In genomic region chr8:109465761-109466160, GRCm38 (mm10) we compare ENCODE assay signal across 17 mouse cellular contexts. TPM values are rescaled to one million over a fixed set of nuclear protein-coding genes. Genes with fewer than 3 reads are reported as not detected.
DNase-seq lines count a peak whose midpoint lies in the region; ATAC-seq and TF ChIP-seq lines count a peak whose summit lies in the region.
"Had no signal": no experiment of that assay in that cellular context is flagged by ENCODE, and none has a peak within 500 bp of the region (broad histone marks: within the 10 kb centered on the region; RNA-seq: fewer than 3 reads in every experiment).

No protein-coding gene starts in this region.

- TF ChIP-seq CTCF in hindbrain, postnatal 0 days (IDR thresholded peaks at IDR 0.05; ENCODE audit: low read depth), result no peak

- H3K36me3 ChIP-seq in heart, embryonic 10.5 days, result no peaks in the 10 kb centered on the region
- no peaks in the 10 kb centered on the region for H3K36me3 ChIP-seq in forebrain, embryonic 14.5 days (ENCODE audit: control insufficient read depth, insufficient read depth, low read length)
- no peaks in the 10 kb centered on the region for H3K36me3 ChIP-seq in hindbrain, postnatal 0 days (ENCODE audit: insufficient read depth, low read length)
- no peaks in the 10 kb centered on the region for H3K36me3 ChIP-seq in midbrain, embryonic 16.5 days (ENCODE audit: control insufficient read depth, insufficient read depth, low read length)
- no peaks in the 10 kb centered on the region for H3K36me3 ChIP-seq in kidney, embryonic 14.5 days (ENCODE audit: control insufficient read depth, insufficient read depth, low read length)
- H3K36me3 ChIP-seq: heart, embryonic 13.5 days; lung, embryonic 15.5 days had no signal

- intact Hi-C loops in heart, postnatal 25 days (cut with DNase I), result no loop called here

- peaks cover 25% of the 10 kb centered on the region for H3K4me1 ChIP-seq in heart, embryonic 10.5 days
- peaks cover 50% of the 10 kb centered on the region for H3K4me1 ChIP-seq in forebrain, embryonic 14.5 days (ENCODE audit: control insufficient read depth, insufficient read depth, low read length)
- H3K4me1 ChIP-seq in hindbrain, postnatal 0 days (ENCODE audit: insufficient read depth, low read length), result peaks cover 22% of the 10 kb centered on the region; the same call in 1 of the 2 replicates
- H3K4me1 ChIP-seq in midbrain, embryonic 16.5 days (ENCODE audit: control insufficient read depth, insufficient read depth, low read length), result peaks cover 56% of the 10 kb centered on the region
- H3K4me1 ChIP-seq in kidney, embryonic 14.5 days (ENCODE audit: control insufficient read depth, insufficient read depth, low read length), result no peaks in the 10 kb centered on the region

- no peak overlapping the region for H3K4me3 ChIP-seq in heart, embryonic 10.5 days
- H3K4me3 ChIP-seq in forebrain, embryonic 14.5 days (ENCODE audit: low read depth, low read length), result no peak overlapping the region
- H3K4me3 ChIP-seq in hindbrain, postnatal 0 days (ENCODE audit: low read length), result no peak overlapping the region
- H3K4me3 ChIP-seq in midbrain, embryonic 16.5 days (ENCODE audit: low read depth, low read length), result no peak overlapping the region
- H3K4me3 ChIP-seq in kidney, embryonic 14.5 days (ENCODE audit: low read length), result no peak overlapping the region
- H3K4me3 ChIP-seq: heart, embryonic 13.5 days; lung, embryonic 15.5 days had no signal

- no peak overlapping the region for H3K4me2 ChIP-seq in forebrain, embryonic 14.5 days (ENCODE audit: low read length)
- H3K4me2 ChIP-seq in hindbrain, postnatal 0 days (ENCODE audit: low read depth, low read length), result no peak overlapping the region
- no peak overlapping the region for H3K4me2 ChIP-seq in midbrain, embryonic 16.5 days (ENCODE audit: low read length)
- no peak overlapping the region for H3K4me2 ChIP-seq in kidney, embryonic 14.5 days (replicated peaks; ENCODE audit: low read depth, low read length)
- H3K4me2 ChIP-seq: heart, embryonic 13.5 days; lung, embryonic 15.5 days had no signal

- no peak for ATAC-seq in forebrain, embryonic 14.5 days
- ATAC-seq in hindbrain, postnatal 0 days, result no peak
- no peak for ATAC-seq in midbrain, embryonic 16.5 days
- no peak for ATAC-seq in kidney, embryonic 14.5 days (ENCODE audit: low FRiP score, low TSS enrichment)
- ATAC-seq: activated CD4-positive, CD25-positive, alpha-beta regulatory T cell, adult 4 months had no signal

- H3K9ac ChIP-seq in forebrain, embryonic 14.5 days (ENCODE audit: low read length), result no peak overlapping the region
- H3K9ac ChIP-seq in hindbrain, postnatal 0 days (replicated peaks; ENCODE audit: low read length), result no peak overlapping the region
- H3K9ac ChIP-seq in midbrain, embryonic 16.5 days (ENCODE audit: low read depth, low read length), result peak overlapping the region; percentile 6; the same call in 1 of the 2 replicates
- H3K9ac ChIP-seq in kidney, embryonic 14.5 days (ENCODE audit: low read depth, low read length), result no peak overlapping the region
- H3K9ac ChIP-seq: heart, embryonic 13.5 days; lung, embryonic 15.5 days had no signal

- no peaks in the 10 kb centered on the region for H3K9me3 ChIP-seq in heart, embryonic 10.5 days
- no peaks in the 10 kb centered on the region for H3K9me3 ChIP-seq in forebrain, embryonic 14.5 days (replicated peaks; ENCODE audit: control insufficient read depth, low read length)
- no peaks in the 10 kb centered on the region for H3K9me3 ChIP-seq in hindbrain, postnatal 0 days (ENCODE audit: low read length)
- no peaks in the 10 kb centered on the region for H3K9me3 ChIP-seq in midbrain, embryonic 16.5 days (replicated peaks; ENCODE audit: control insufficient read depth, low read length, poor library complexity, severe bottlenecking)
- no peaks in the 10 kb centered on the region for H3K9me3 ChIP-seq in kidney, embryonic 14.5 days (ENCODE audit: control insufficient read depth, low read length)
- H3K9me3 ChIP-seq: heart, embryonic 13.5 days; lung, embryonic 15.5 days had no signal

- 71% methylated on average over 3 of the region's 3 CpGs for WGBS in heart, embryonic 10.5 days
- 40% methylated on average over 3 of the region's 3 CpGs for whole genome bisulfite sequencing in forebrain, embryonic 14.5 days
- WGBS in hindbrain, postnatal 0 days, result 54% methylated on average over 3 of the region's 3 CpGs
- 41% methylated on average over 3 of the region's 3 CpGs for WGBS in midbrain, embryonic 16.5 days
- 79% methylated on average over 3 of the region's 3 CpGs for WGBS in kidney, embryonic 14.5 days

- H3K27ac ChIP-seq in heart, embryonic 10.5 days, result 0 out of 2 replicates have a peak overlapping the region, but pooled peaks have one; percentile 29
- H3K27ac ChIP-seq in forebrain, embryonic 14.5 days (ENCODE audit: low read depth, low read length), result peak overlapping the region; percentile 94
- H3K27ac ChIP-seq in hindbrain, postnatal 0 days, result 0 out of 2 replicates have a peak overlapping the region, but pooled peaks have one; percentile 11
- H3K27ac ChIP-seq in midbrain, embryonic 16.5 days (ENCODE audit: low read length), result peak overlapping the region; percentile 92
- no peak overlapping the region for H3K27ac ChIP-seq in kidney, embryonic 14.5 days (ENCODE audit: low read depth, low read length)
- H3K27ac ChIP-seq: heart, embryonic 13.5 days; lung, embryonic 15.5 days had no signal

- H3K27me3 ChIP-seq in heart, embryonic 10.5 days (ENCODE audit: insufficient read depth, poor library complexity, severe bottlenecking), result peaks cover 12% of the 10 kb centered on the region; the same call in 1 of the 2 replicates
- no peaks in the 10 kb centered on the region for H3K27me3 ChIP-seq in forebrain, embryonic 14.5 days (replicated peaks; ENCODE audit: control insufficient read depth, insufficient read depth, low read length)
- H3K27me3 ChIP-seq in hindbrain, postnatal 0 days (ENCODE audit: insufficient read depth, low read length), result no peaks in the 10 kb centered on the region
- H3K27me3 ChIP-seq in midbrain, embryonic 16.5 days (ENCODE audit: control insufficient read depth, insufficient read depth, low read depth, low read length), result no peaks in the 10 kb centered on the region
- no peaks in the 10 kb centered on the region for H3K27me3 ChIP-seq in kidney, embryonic 14.5 days (ENCODE audit: control insufficient read depth, insufficient read depth, low read length)
- H3K27me3 ChIP-seq: lung, embryonic 15.5 days had no signal

- DNase-seq in heart, embryonic 10.5 days (ENCODE audit: low spot score), result no peak
- DNase-seq in heart, postnatal 25 days (ENCODE audit: low spot score), result no peak
- no peak for DNase-seq in forebrain, embryonic 14.5 days (ENCODE audit: low spot score)
- no peak for DNase-seq in hindbrain, postnatal 0 days (ENCODE audit: low spot score)
- no peak for DNase-seq in lung, postnatal 14 days
- no peak for DNase-seq in adrenal gland, adult 8-10 months
- DNase-seq: cerebellum, postnatal 36 days; gastrocnemius, postnatal 25 days; right cerebral cortex, postnatal 4 days; thymus, adult 18-20 months had no signal

RNA-seq across cellular contexts. Expression of gene Pmfbp1, which starts 28.1 kb away (rescaled TPM):
- 0.08 and 0.15 TPM in 2 replicates for polyA plus RNA-seq in heart, embryonic 10.5 days (2016; fragmentation: Nextera tagmentation; extraction: Ambion mirVana)
- not detected for total RNA-seq in heart, postnatal 25 days (2021)
- polyA plus RNA-seq in forebrain, embryonic 14.5 days (2014; fragmentation: Nextera tagmentation; extraction: Ambion mirVana), result 0.58 and 0.61 TPM in 2 replicates
- total RNA-seq in hindbrain, postnatal 0 days (2014; rRNA removed), result 2.0 and 2.9 TPM in 2 replicates
- polyA plus RNA-seq in hindbrain, postnatal 0 days (2015; fragmentation: Nextera tagmentation; extraction: Ambion mirVana), result 1.2 and 1.3 TPM in 2 replicates
- 1.7 and 2.1 TPM in 2 replicates for polyA plus RNA-seq in midbrain, embryonic 16.5 days (2015; fragmentation: Nextera tagmentation; extraction: Ambion mirVana)
- 0.12 TPM in 1 of 2 replicates, not detected in the other for polyA plus RNA-seq in kidney, embryonic 14.5 days (2014; fragmentation: Nextera tagmentation; extraction: Ambion mirVana)
- not detected for total RNA-seq in adrenal gland, adult 8-10 months (2022)
- total RNA-seq: gastrocnemius, postnatal 25 days; liver, adult 2 months; megakaryocyte progenitor cell, adult 5-6 weeks had no signal
- polyA plus RNA-seq: activated CD4-positive, CD25-positive, alpha-beta regulatory T cell, adult 4 months; liver, adult 2 months; lung, embryonic 15.5 days had no signal
